Mouse (Mus musculus) left cerebral cortex, postnatal 10 days (tissue): ENCODE measurements around the gene Angpt4. TPM values are rescaled to one million over a fixed set of nuclear protein-coding genes. Genes with fewer than 3 reads are reported as not detected.

Experiments
- DNase-seq, 2 experiments: peaks; one replicate each; pipeline ENCODE4 v3.0.0; 2021 to 2022; ENCODE audit warnings: low spot score in 2 of 2, mixed read lengths in 1 of 2; ENCODE audit errors: extremely low spot score in 1 of 2
- intact Hi-C: fragments of 180-260 bp; cut with DNase I; formaldehyde crosslinking; loops from one replicate; pipeline ENCODE4 v1.15.1; 2025
- total RNA-seq, 2 experiments: library from RNA; stranded (reverse); gene quantifications; 2 replicates each; pipeline ENCODE4 v1.2.3; 2021

Angpt4 gene
- total RNA-seq, 2 experiments from 2014 or later: 0.19 TPM; not detected in 1

DNA sequence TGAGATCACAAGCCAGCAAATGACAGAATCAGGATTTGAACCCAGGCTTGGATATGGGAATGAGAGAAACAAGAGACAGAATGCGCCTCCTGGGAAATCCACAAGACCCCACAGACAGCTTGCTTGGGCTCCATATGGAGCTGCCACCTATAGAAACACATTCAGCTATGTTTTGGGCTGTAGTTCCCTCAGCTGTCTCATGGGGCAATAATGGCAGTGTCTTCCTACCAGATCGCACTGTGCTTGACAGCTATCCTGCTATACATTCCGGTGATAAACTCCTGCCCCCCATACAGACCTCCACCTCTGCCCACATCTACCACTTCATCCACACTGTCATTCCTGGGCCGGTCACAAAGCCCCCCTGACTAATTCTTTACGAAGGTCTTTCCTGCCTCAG is 64.3 kb downstream of the Angpt4 start:
- peak in 1 of 2 experiments; percentile 8 for DNase-seq
- intact Hi-C loops: no loop called here

DNA sequence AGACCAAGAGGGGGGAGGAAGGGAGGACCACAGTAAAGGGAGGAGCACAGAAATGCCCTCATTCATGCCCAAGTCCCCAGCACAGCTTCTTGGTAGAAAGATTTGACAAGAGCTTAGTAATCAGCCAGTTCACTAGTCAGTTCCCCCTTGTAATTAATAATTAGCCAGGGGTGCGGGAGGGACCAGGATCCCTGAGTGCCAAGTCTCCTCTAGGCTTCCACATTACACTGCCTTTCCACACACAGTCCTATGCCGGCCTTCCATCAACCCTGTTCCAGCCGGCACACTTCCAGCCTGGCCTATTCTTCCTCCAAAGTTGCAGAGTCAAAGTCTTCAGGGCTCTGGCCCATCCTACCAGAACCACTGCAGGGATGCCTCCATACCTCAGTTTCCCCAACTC is 65.1 kb downstream of the Angpt4 start:
- intact Hi-C loops: no loop called here

DNA sequence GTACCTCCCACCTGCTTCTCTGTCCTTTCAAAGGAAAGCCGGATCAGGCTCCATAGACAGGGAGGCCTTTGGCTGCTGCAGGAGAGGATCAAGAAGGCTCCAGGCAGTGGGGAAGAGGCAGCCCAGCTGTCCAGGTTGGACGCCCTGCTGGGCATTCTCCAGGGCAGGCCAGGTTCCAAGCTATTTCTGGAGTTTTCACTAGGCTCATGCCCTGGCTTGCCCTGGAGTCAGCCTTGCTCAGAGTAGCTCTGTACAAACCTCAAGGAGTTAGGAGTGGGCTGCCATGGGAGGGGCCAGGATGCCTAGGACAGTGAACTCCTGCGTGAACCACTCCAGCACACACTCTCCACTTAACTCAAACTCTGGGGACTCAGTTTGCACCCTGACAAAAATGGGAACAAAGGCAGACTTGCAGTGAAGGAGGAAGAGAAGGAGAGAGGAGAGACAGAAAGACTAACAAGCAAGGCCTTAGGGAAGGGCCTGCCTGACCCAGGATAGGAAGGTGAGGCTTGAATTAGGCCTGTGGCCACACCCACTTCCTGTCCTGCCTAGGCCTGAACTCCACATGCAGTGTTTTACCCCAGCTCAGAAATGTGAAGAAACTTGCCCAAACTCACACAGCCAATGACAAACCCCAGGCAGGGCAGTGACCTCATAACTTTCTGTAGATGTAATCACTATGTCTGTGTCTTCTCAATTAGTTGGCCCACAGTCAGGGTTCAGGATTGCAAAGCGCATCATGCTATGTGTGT is 66.9 kb downstream of the Angpt4 start:
- no peak for DNase-seq

More for the DNA sequence above, 65.1 kb downstream of the Angpt4 start:
- DNase-seq: no peak

DNA sequence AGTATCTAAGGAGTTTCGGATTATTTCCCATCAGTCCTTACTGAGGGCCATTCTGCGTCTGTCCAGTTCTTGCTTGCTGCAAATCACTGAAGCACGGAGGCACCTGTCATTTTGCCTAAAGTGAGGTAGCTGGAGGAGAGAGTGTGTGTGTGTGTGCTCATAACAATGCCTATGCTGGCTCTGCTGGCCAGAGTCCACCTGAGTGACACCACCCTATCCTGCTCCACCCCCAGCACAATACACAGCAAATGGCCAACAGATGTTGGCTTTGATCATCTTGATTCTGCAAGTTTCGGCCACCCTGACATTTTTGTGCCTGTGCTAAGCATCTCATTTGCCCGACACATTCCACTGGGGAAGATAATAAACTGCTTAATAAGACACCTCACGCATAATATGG is 67.5 kb downstream of the Angpt4 start:
- intact Hi-C loops: no loop called here
- no peak for DNase-seq

More for the DNA sequence above, 66.9 kb downstream of the Angpt4 start:
- intact Hi-C loops: no loop called here

DNA sequence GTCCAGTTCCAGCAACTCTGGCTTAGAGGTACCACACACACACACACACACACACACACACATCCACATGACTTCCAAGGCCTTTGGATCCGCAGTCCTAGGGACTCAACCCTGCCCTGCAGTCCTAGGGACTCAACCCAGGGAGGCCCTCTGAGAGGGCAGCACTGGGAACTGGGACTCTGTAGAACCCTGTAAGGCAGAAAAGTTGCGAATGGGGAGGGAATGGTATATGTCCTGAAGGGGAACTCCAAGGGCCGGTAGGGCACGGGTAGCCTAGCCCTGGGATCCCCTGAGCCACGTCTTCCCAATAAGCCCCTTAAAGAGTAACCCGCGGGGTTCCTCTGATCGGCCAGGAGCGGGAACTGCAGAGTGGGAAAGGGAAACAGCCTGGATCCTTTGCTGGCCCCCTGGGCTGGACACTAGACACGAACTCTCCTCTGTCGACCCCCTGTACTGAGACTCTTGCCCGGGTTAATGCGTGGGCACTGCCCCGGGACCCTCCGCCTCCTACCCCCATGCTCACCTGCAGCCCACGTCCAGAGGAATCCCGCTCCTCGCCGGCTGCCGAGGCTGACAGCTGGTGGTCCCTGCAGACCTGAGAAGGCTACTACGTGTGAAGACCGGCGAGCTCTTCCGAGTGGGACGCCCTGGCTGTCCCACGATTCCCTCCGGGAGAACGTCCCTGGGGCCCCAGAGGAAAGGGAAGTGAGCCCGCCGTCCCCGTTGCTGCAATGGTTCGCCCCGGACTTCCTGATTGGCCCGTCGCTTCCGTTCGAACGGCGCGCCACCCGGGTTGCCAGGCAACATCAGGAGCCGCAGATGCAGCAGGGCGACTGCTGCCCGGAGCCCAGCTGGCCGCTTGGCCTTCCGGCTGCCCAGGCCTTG is 68.7 kb downstream of the Angpt4 start, which contains the start of gene Fam110a:
Fam110a (minus strand) TSS at position 750 of the 885 bp plus-strand sequence.
- DNase-seq: peak; percentile 90 to 96
- intact Hi-C loops: no loop called here

DNA sequence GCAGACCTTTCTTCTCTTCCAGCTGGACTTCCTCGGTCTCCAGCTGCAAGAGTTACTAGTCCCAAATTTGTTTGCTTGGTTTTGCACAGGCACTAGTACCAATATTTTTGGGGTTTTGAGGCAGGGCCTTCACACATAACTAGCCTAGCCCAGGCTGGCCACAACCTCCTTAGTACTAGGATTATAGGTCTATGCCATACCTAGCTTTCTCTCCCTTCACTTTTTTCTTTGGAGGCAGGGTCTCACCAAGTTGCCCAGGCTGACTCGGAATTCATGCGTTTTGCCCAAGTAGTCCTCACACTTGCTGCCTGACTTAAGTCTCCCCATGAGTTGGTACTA is 69.3 kb downstream of the Angpt4 start:
- DNase-seq: no peak
- intact Hi-C loops: no loop called here

DNA sequence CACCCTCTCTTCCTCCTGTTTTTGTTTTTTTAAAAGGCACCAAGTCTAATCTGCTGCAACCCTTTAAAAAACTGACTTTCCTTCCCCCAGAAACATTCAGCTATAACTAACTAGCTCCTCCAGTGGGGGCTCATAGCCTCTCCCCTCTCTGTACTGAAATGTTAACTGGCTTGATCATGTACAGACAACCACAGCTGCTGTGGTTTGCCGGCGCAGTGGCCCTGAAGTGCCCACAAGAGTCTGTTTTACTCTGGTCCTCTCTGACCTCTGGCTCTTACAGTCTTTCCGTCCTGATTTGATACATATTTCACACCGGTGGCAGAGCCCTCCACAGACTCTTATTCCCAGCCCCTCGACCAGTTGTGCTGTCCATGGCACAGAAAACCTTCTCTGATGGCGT is 70.3 kb downstream of the Angpt4 start:
- intact Hi-C loops: no loop called here
- no peak for DNase-seq

DNA sequence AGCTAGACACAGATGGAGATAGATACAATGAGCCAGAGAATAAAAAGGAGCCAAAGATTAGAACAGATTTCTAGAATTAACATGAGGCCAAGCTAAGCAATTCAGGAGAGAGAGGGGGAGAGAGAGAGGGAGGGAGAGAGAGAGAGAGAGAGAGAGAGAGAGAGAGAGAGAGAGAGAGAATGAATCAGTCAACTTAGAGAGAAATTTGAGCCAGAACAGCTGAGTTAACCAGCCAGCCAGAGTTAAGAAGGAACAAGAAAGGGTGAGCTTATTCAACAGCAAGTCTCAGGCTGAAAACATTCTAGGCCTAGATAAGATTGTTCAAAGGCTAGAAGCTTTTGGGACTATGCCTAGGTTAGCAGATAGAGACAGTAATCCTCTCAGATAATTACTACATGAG is 71.5 kb downstream of the Angpt4 start:
- DNase-seq: no peak
- intact Hi-C loops: no loop called here

DNA sequence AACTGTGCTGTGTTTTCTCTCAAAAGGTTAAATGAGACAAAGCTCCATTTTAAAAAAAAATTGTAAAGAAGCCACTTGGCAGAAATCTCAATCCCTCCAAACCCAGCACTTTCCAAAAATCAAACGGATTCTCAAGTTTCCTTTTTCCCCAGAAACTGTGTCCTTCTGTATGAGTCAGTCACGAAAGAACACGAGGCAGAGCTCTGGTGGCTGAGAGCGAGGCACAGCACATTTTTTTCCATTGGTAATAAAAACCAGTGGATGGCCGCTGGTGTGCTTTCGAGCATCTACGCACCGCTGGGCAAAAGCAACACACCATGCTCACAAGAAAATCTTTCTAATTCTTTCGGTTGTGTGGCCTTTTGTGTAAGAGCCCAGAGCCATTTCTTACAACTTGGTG is 73.0 kb downstream of the Angpt4 start:
- no peak for DNase-seq
- intact Hi-C loops: no loop called here

DNA sequence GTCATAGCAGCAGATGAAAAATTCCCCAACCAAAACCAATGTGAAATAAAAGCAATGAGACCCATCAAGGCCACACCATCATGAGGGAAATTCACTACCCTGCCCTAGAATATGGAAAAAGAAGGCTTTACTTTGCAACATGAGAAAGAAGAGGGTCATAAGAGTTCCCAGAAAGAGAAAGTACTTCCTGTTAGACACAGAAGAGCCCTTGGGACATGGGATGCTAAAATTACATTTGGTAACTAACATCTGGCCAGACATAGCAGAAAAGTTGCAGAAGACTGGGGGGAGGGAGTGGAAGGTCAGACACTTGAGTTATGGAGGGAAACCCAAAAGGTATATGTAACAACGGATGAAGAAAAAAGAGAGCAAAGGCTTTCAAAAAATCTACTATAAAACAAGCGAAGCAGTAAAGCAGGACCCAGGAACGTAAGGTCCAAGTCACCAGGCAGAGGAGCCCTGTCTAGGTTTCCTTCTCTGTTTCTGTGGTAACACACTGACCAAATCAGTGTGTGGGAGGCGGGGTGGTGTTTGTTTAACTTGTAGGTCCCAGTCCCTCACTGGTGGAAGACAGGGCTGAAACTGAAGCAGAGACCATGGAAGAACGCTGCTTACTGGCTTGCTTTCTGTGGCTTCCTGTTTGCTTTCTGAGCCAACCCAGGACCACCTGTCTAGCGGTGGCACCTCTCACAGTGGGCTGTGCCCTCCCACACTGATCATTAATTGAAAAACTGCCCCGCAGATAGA is 74.6 kb downstream of the Angpt4 start:
- intact Hi-C loops: no loop called here
- no peak for DNase-seq

DNA sequence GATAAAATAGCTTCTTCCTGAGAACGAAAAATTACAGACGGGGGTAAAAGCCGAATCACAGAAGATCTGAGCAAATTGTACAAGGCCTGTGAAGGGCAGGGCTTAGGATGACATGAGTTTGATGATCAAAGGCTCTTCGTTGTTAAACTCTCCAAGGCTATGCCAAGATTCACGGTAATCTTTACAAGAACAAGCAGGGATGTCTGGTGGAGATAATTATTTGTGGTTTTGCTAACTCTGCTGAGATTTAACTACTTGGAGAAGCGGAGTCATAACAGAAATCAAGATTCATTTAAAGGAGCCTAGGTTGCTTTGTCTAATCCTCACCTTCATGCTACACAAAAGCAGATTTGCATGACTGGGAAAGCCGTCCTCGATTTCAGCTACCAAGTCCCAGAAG is 75.9 kb downstream of the Angpt4 start:
- intact Hi-C loops: no loop called here

DNA sequence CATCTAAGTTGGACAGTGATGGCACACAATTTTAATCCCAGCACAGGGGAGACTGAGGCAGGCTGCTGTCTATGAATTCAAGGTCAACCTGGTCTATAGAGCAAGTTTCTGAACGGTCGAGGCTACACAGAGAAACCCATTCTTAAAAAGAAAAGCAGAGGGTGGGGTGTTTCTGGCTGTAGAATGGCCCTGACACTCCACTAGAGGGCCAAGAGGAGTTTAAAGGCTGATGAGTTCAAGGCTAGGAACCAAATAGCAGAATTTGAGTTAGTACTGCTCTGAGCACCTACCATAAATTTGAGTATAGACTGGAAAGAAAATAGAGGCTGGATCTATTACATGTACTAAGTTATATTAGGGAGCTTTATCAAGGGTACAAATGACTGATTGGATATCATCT is 78.0 kb downstream of the Angpt4 start:
- intact Hi-C loops: no loop called here
- no peak for DNase-seq

More for the DNA sequence above, 75.9 kb downstream of the Angpt4 start:
- DNase-seq: no peak

DNA sequence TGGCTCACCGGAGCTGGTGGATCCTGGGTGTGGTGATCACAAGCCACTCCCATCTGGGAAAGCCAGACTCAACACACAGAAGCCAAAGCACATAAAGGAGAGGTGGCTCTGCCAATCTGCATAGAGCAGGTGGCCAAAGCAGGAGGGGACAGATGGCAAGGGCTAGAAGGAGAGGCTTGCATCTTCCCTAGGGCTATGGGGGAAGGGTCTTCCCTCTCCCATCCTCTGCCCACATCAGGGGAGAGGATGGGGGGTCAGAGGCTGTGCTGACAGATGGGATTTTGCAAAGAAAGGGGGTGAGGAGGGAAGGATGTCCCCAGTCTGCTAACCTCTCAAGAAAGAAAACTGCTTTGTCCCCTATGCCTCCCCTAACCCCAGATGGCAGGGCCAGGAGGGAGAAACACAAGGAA is 80.0 kb downstream of the Angpt4 start:
- DNase-seq: peak in 1 of 2 experiments; percentile 15
- intact Hi-C loops: loop anchor here (5.0 kb wide), 1 partner anchor 244 kb away; no protein-coding TSS in a partner anchor

DNA sequence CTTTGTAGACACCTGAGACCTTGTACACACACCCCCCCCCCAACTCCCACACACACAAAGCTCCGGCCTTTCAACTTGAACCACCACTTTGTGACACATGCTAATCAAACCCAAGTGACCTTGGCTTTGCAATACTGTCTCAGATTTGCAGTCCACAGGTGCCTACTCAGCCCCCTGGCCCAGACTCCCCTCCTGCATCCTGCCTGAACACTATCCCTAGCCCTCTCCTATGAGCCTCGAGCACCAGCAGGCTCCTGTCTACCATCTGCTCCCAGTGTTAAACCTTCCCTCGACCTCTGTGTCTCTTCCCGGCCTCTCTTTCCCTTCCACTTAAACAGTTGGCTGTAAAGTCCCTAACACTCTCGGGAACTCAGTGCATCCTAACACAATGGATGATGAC is 80.4 kb downstream of the Angpt4 start:
- no peak for DNase-seq
- intact Hi-C loops: loop anchor here (5.0 kb wide), 1 partner anchor 244 kb away; no protein-coding TSS in a partner anchor

DNA sequence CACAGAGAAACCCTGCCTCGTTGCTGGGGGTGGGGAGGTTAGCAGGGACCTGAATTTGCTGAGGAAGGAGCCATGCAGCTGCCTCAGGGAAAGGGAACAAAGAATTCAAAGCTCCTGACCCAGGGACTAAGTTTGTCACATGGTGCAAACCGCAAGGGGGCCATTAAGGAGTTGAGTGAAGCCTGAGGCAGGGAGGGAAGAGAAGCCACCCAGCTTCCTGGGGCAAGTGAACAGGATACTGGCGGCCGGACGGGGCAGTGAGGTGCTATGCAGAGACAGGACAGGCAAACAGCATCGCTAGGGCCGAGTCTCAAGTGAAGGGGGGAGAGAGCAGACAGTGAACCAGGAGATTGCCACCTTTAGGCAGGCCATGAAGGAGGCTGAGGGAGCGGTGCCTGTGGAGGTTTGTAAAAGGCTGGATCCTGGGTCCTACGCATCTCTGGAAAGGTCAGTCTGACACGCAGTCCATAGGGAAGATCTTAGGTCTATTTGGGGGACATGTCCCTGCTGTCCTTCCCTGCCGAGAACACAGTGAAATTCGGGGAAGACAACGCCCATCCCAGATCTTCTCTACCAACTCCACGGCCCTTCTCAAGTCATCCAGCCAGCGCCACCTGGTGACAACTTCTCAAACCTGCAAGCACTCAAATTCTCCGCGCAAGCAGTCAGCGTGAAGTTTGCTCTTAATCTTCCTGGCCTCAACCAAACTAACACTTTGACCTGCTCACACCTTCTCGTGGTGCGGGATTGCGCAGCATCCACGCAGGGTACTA is 83.5 kb downstream of the Angpt4 start:
- DNase-seq: peak; percentile 65 to 79
- intact Hi-C loops: loop anchor here (2.0 to 5.0 kb wide), 3 partner anchors 54 to 247 kb away; no protein-coding TSS in a partner anchor
